Mouse (Mus musculus): ENCODE data around the gene Smtnl1.

- TF ChIP-seq CHD2 (IDR thresholded peaks at IDR 0.05; ENCODE audit: low read length) (no peak), MYB (IDR thresholded peaks at IDR 0.05; ENCODE audit: low read depth, low read length) (no peak), TCF12 (IDR thresholded peaks at IDR 0.05; ENCODE audit: low read depth, low read length) (no peak), ZNF384 (IDR thresholded peaks at IDR 0.05; ENCODE audit: low read depth, low read length) (no peak), GATA1 (IDR thresholded peaks at IDR 0.05; ENCODE audit: low read depth, low read length) (no peak), MXI1 (IDR thresholded peaks at IDR 0.05; ENCODE audit: low read depth, low read length) (no peak), ZC3H11A (IDR thresholded peaks at IDR 0.05; ENCODE audit: low read depth, low read length) (no peak)
Observed at GRCm38 (mm10) chr2:84809330-84809729, 13.1 kb downstream of the Smtnl1 start.

Data from MEL (cell line).